Mouse (Mus musculus): ENCODE results near the gene Dnaja3.
"Not testable (repeated sequence)": the region's sequence is repeated elsewhere in the genome, so short reads cannot be mapped to it uniquely, and the experiment has no call there.

The Dnaja3 gene

DNA sequence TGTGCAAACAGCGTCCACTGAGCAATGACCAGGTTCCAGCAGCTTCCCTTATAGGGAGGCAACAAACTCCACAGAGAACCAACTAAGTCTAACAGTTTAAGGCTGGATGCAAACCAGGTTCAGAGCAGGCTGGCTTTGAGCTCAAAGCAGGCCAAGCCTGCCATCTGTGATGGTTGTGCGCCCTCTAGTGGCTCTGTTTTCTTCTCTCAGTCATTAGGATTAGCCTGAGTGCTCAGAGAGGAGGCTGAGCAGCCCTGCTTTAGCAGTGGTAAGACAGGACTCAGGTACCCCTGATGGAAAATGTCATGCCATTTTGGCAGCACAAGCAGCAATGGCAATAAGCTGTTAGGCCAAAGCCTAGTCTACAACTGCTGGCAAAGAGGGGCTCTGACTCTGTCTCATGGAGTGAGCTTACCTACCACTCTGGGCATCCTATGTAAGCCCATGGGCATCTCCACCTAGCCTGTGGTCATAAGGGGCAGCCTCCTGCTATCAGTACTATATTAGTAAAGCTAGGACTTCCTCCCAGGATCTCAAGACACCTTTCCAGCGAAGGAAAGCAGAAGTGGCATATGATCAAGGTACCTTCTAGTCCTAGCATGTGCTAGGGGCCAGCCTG, 27.5 kb downstream of the Dnaja3 start:
- in situ Hi-C loops (cut with MboI): no loop called here

DNA sequence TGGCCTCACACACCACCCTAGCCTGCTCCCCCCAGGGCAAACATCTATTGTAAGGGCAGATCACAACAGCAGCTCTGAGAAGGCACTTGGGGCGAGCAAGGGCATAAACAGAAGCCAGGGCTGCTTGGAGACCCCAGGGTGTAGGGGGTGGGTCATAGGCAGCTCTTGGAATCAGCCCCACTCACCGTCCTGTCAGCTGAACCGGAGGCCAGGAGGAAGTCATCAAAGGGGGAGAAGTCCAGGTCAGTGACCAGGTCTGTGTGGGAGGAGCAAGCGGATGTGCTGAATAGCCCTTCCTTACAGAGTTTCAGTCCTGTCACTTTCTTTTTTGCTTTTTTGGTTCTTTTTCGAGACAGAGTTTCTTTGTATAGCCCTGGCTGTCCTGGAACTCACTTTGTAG, 30.5 kb downstream of the Dnaja3 start:
- in situ Hi-C loops (cut with MboI): no loop called here

DNA sequence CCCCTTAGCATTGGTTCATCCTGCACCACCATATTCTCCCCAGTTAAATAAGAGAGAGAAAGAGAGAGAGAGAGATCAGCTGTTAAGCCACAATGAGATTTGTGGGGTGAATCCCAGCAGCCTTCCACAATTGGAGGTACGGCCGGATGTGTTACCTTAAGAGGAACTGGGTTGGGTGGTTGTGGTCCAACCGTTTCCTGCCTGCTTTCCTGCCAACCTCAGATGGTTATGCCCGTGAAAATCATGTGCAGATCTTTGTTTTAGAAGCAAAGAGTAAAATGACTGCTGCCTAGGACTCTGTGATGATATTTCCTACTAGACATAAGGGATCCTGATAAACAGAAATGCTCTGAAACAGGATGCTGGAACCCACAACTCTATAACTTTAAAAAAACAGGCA, 34.3 kb downstream of the Dnaja3 start:
- in situ Hi-C loops (cut with MboI): no loop called here

DNA sequence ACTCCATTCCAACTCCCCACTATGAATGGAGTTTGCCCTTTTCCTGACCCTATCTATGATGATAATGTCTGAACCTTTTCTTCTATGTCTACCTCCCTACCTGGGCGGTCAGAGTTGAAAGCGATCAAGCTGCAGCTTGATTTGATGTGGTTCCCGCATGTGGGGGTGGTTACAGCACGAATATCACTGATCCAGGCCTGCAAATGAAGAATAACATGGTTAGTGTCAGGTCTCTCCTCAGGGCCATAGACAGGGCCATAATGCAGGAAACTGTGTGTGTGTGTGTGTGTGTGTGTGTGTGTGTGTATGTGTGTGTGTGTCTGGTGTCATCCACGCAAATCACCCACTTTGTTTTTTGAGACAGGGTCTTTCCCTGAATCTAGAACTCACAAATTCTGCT, 37.0 kb downstream of the Dnaja3 start:
- in situ Hi-C loops (cut with MboI): no loop called here

DNA sequence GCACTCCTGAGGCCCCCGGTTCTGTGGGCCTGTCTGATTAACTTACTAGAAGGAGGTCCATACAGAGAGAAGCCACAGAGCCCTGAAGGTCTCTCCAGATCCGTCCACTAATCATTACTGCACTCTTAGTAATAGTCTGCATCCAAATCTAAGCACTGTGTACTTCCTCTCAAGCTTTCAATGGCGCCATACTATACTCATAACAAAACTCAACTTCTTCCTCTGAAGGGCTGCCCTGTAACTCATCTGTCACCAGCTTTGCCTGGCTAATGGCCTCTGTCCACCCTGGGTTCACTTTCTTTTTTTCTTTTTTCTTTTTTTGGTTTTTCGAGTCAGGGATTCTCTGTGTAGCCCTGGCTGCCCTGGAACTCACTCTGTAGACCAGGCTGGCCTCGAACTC, 38.3 kb downstream of the Dnaja3 start:
- in situ Hi-C loops (cut with MboI): no loop called here

DNA sequence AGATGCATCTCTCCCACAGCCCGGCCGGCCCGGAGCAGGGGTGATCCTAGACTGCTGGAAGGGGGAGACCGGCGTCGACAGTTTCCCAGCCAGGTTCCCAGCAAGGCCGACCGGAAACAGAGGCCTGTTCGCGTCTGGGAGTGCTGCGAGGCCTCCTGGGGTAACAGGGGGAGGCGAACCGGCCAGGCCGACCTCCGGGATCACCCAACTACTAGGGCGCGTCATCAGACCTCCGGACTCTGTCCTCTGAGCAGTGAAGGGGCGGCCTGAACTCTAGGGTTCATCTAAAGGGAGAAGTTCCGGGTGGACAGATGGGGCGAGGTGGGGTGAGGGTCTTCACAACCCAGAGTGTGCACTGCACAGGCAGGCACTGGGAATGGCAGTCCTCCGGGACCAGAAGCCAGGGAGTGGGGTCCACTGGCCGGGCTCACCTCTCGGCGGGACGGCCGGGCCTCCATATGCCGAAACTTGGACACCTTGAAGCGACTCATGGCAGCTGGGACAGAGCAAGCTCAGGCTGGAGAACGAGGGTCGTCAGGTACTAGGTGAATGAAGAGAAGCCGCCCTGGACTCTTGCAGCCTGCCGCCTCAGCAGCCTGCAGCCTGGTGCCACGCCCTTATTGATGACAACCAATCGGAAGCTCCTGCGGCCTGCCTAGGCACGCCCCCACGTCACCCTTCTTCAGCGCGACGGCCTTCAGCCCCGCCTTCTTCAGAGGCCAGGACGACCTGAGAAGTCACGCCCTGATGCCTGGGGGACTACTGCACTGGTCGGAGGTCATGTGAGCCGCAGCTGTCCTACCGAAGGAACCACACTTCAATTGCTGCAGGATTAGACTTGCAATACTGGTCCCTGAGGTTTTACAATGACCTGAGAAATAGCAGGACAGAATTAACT, 39.6 kb downstream of the Dnaja3 start, which contains the start of gene Coro7:
Gene Coro7 (minus strand): TSS at position 657 of the 898 bp plus-strand sequence.
- in situ Hi-C loops (cut with MboI): no loop called here

DNA sequence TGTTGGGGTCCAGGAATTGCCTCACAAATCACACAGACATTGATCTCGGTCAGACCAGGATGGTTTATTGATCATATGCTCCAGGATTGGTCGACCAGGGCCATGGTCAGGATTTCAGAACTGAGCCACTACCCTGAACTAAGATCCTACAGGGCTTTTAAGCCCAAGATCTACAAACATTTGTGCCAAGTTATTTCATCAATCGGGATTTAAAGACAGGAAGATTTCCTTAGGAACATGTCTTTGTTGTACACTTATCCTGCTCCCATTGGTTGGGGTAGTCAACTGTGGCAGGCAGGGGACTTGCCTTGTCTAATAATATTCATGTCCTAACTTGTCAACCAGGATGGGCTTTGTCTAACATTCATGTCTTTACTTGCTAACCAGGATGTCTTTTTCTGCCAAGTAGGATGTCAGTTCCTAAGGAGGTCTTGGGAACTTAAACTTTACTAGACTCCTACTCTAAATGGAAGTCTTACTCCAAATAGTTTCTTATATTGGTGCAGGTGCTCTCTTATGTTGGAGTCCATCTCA, 41.2 kb downstream of the Dnaja3 start:
- in situ Hi-C loops (cut with MboI): not testable (repeated sequence)

DNA sequence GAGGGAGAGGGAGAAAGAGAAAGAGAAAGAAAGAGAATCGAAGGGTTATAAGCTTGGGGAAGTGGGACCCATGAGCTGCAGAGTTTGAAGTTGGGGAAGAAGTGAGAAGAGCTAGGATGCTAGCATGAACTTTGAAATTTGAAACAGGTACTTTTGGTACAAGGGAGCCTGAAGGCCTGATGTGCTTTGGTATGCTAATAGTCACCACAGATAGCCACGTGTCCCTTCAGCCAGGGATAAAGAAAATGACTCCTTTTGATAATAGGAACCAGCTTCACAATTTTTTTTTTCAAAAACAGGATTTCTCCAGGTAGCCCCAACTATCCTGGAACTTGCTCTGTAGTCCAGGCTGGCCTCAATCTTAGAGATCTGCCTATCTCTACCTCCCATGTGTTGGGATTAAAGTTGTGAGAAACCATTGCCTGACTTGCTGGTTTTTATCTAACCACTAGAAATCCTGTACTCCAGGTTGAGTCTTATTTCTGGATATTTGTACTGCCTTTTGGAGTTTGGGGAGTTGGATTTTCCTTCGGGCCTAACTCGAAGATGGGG, 42.9 kb downstream of the Dnaja3 start:
- in situ Hi-C loops (cut with MboI): no loop called here

DNA sequence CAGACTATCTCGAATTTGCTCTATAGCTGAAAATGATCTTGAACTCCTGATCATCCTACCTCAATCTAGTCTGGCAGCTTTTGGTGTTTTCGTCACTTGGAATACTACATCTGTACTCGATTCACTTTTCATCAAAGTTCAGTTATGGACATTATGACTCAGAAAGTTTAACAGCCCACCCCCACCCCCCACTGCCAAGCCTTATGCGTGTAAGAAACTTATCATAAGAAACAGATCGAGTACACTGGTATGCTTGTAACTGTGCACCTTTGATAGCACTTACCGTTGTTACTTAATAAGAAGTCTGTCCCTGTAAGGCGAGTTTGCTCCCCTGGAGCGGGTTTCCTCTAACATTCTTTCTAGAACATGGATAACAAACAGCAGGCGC, 43.4 kb downstream of the Dnaja3 start:
- in situ Hi-C loops (cut with MboI): no loop called here

DNA sequence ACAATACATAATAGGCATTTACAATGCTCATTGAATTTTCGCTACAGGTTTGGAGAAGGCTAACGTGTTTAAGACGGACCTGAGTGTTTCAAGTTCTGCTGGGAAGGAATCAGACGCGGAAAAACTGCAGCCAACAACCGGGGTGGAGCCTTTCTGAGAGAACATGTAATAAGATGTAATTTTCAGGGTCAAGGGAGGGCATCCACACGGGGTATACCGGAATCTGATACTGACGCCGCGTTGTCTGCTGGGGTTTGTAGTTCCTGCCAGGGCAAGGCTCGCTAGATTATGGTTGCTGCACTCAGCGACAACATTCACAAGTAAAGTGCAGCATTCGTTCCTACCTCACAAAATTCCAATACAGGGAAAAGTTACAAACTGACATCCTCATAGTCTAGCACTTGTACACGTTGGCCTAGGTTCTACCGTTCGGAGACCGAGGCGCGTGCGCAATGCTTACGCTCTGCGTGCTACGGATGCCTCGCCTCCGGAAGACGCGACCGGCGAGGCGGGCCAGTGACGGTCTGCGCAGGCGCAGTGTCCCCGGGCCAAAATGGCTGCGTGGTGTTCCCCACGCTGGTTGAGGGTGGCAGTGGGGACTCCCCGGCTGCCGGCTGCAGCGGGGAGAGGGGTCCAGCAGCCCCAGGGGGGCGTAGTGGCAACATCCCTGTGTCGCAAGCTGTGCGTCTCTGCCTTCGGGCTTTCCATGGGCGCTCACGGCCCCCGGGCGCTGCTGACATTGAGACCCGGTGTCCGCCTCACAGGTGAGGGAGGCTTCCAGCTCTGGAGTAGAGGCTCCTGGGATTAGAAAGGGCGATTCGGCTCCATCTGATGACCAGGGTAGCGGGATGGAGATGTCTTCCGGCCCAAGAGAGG, 44.0 kb downstream of the Dnaja3 start:
- in situ Hi-C loops (cut with MboI): no loop called here

DNA sequence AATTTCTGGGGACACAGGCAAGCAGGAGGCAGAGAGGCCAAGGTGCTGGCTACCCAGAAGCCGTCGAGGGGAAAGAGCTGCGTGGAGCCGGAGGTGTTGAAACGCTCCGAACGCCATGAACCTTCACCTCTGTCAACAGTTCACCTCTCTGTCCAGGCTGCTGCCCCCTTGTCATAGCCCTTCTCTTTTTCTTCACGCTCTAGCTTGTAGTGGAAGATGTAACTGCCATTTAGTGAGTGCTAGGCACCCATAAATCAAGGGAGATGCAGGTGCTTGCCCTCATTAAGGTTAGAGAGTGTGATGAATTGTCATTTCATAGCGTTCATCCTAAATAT, 44.6 kb downstream of the Dnaja3 start:
- in situ Hi-C loops (cut with MboI): no loop called here

DNA sequence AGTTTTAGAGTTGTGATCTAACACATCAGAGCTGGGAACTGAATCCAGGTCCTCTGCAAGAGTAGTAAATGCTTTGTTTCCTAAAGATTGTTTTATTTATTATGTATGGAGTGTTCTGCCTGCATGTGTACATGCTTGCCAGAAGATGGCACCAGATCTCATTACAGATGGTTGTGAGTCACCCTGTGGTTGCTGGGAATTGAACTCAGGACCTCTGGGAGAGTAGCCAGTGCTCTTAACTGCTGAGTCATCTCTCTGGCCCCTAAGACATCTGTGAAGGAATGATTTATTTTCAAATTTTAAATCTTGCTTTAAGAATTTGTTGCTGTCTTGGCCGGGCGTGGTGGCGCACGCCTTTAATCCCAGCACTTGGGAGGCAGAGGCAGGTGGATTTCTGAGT, 49.6 kb downstream of the Dnaja3 start:
- in situ Hi-C loops (cut with MboI): not testable (repeated sequence)

DNA sequence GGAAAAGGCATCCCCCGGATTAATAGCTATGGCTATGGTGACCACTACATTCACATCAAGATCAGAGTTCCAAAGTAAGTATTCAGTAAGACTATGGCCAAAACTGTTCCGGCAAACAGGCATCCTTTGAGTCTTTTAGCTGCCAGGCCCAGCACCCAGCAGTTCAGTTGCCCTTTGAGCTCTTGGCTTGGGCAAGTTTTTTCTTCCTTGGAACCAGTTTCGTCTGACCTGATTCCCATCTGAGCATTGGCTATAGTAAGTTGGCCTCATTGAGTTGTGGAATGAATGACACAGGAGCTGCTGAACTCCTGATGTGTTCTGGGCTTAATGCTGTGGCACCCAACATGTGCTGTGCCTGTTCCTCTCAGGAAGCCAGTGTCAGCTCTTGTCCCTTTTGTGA, 61.4 kb downstream of the Dnaja3 start:
- in situ Hi-C loops (cut with MboI): no loop called here

DNA sequence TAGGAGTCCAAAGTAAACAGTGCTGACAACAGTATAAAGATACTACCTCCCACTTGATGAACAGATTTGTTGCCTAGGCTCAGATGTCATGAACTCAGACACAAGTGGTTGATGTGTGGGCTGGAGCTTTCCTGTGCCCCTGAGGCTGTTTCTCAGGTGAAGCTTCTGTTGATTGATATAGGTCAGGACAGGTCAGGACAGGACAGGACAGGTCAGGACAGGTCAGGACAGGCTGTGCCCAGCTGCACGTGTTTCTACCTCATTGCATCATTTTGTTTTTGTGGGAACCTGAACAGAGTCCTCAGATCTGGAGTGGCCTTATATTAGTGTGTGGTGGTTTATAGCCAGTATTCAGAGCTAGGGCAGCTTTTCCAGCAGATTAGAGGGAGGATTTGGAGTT, 62.9 kb downstream of the Dnaja3 start:
- in situ Hi-C loops (cut with MboI): no loop called here

DNA sequence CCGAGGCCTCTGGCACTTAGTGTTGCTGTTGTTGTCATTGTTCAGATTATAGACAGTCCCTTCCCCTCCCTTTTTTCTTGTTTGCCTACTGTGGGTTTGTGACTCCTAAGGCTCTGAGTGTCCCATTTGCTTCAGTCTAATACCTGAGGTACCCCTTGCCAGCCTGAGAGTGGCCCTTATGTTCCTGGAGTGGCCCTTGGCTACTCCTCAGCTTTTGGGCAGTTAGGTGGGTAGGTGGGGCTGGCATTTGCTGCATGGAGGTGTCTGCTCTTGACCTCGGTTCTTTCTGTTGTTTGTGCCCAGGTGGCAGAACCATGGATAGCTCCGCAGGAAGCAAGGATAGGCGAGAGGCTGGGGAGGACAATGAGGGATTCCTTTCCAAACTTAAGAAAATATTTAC, 65.8 kb downstream of the Dnaja3 start:
- in situ Hi-C loops (cut with MboI): no loop called here

DNA sequence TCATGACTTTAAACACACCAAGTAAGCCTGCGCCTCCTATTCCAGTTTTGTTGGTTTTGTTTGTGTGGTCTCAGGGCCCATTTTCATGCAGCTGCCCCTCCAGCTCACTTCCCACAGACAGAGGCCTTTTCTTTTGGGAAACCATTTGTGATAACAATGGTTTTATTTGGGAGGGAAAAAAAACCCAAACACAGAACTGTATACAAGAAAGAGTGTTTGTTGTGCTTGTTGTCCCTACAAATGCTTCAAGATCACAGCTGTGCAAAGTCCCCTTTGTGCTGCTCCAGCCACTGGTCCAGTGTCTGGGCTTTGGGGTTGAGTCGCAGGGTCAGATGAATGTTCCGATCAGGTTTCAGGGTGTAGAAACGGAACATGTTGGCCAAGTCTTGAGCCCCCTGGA, 71.4 kb downstream of the Dnaja3 start:
- in situ Hi-C loops (cut with MboI): no loop called here

DNA sequence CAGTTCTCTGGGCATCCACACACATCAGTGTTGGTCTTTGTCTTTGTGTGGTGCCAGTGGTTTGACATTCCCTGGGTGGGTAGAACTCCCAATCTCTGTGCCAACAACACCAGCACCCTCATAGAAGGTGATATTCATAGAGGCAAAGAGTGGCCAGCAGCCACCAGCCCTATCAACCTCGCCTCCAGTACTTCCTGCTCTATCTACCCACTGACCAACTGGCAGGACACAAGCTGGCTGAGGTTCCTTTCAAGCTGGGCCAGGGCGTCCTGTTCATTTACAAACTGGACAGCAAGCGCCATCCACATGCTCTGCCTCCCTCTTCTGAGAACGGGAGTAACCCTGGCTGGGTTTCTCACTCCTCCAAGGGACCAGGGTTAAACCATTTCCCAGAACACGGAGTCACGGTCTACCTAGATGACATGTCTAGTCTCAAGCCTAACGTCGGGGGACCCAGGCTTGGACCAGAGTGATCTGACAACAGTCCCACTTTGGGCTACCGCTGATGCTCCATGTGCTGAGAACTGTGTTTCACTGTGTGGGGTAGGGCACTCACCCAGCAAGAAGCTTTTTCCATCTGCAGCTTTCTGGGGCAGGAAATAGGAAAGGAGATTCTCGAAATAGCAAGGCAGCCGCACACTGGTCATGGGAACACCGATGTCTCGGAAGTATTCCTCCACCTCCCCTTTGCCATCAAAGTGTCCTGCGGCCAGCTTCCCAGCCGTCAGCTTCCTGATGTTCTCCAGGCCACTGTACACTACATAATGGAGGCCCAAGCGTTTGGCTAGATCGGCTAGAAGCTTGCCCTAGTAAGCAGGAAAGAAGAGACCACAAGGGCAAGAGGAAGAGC, 74.3 kb downstream of the Dnaja3 start:
- in situ Hi-C loops (cut with MboI): no loop called here

DNA sequence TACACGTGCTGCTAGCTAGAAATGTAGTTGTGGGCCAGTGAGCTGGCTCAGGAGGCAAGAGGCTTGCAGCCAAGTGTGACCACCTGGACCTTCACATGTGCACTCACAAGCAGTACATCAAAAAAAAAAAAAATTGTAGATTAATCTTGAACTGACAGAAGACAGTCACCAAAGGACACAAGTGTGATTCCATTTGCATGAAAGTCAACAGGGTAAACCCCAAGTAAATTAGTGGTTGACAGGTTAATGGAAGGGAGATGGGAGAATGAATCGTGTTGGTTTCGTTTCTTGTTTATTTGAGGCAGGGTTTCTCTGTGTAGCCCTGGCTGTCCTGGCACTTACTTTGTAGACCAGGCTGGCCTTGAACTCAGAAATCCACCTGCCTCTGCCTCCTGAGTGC, 78.1 kb downstream of the Dnaja3 start:
- in situ Hi-C loops (cut with MboI): no loop called here

DNA sequence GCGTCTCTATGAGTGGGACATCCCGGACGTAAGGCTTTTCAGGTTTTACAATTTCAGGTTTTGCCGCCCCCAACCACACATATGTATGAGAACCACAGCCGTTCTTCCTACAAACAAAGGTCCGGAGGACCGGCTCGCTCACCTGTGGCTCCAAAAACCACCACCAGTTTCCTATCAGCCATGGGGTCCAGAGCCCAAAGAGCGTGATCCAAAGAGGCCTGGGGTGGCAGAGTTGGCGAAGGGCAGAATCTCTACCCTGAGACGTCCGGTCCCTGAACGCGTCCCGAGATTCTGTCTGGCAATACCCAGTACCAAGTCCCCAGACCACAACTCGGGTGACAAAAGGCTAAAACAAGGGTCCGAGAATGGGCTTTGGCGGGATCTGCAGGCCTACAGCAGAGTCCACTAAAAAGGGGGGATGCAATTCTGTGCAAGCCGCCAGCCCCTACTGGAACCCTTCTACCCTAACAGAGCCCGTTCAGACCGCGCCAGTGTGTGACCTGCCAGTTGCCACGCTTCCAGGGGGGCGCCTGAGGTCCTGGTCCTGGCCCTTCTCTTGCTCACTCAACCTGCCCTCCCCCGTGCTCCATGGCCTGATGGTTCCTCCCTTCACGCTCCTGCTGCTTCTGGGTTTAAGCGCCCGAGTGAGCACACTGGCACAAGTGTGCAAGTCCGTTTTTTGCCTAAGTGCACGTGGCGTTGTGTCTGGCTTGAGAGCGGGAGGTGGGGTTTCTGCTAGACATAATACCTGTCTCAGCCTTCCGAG, 79.1 kb downstream of the Dnaja3 start, which contains the start of gene Nmral1:
Gene Nmral1 (minus strand): TSS at position 604 of the 766 bp plus-strand sequence.
- in situ Hi-C loops (cut with MboI): no loop called here

Measured in mature B cell (primary cell).